Mouse (Mus musculus): ENCODE measurements around the gene 1110004F10Rik. TPM values are rescaled to one million over a fixed set of nuclear protein-coding genes. Genes with fewer than 3 reads are reported as not detected.
A peak's percentile ranks its signal among the peaks of the same experiment; 100 is the strongest.

The 1110004F10Rik gene
- polyA plus RNA-seq, 1 experiment from 2014 or later: 395 TPM

DNA sequence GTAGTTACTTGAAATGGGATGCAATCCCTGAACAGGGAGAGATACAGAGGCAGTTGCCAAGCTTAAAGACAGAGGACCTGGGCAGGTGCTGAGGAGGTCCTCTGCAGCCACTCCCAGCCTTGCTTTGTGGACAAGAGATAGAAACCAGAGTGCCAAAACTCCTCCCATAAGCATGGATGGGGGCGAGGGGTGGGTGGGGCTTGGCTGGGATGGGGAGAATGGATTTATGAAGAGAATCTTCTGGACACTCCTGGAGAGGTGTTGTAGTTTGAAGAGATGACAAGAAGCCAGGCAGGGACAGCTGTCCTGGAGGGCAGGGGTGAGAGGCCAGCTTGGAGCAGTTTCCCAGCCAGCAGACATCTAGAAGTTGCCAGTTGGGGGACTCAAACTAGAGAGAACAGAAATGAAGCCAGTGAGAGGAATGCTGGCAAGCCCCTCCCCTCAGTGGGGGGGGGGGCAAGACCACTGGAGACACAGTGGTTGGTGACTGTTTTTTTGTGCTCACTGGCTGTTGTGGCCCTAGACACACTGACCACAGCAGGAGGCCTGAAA is 80.2 kb downstream of the 1110004F10Rik start:
- Histone ChIP-seq H3K4me2 (no peak overlapping the region), H3K27me3 (ENCODE audit: control insufficient read depth, insufficient read depth, low read length) (no peaks in the 10 kb centered on the region), H3K27ac (ENCODE audit: low read depth, low read length) (no peak overlapping the region), H3K9me3 (ENCODE audit: control insufficient read depth, low read length) (peaks cover 3% of the 10 kb centered on the region), H3K36me3 (ENCODE audit: control insufficient read depth, insufficient read depth, low read length) (no peaks in the 10 kb centered on the region), H3K4me1 (ENCODE audit: control insufficient read depth, insufficient read depth, low read length) (peaks cover 29% of the 10 kb centered on the region), H3K9ac (ENCODE audit: low read length) (no peak overlapping the region), H3K4me3 (ENCODE audit: low read depth, low read length) (no peak overlapping the region)
- DNase-seq (ENCODE audit: low spot score, missing footprints) (no peak), ATAC-seq (ENCODE audit: low FRiP score) (no peak)
- WGBS: 84% methylated on average over 1 of the region's 1 CpGs

GRCm38 (mm10) chr7:116120737-116121136 is 81.5 kb downstream of the 1110004F10Rik start:
- Histone ChIP-seq H3K9ac (ENCODE audit: low read length) (no peak overlapping the region; the same call in 1 of the 2 replicates), H3K36me3 (ENCODE audit: control insufficient read depth, insufficient read depth, low read length) (no peaks in the 10 kb centered on the region), H3K9me3 (ENCODE audit: control insufficient read depth, low read length) (peaks cover 3% of the 10 kb centered on the region), H3K4me1 (ENCODE audit: control insufficient read depth, insufficient read depth, low read length) (peaks cover 29% of the 10 kb centered on the region), H3K4me2 (no peak overlapping the region), H3K27me3 (ENCODE audit: control insufficient read depth, insufficient read depth, low read length) (no peaks in the 10 kb centered on the region), H3K4me3 (ENCODE audit: low read depth, low read length) (no peak overlapping the region), H3K27ac (ENCODE audit: low read depth, low read length) (no peak overlapping the region)
- WGBS: 60% methylated on average over 4 of the region's 4 CpGs
- no peak for ATAC-seq (ENCODE audit: low FRiP score)
- peak; percentile 89 for DNase-seq (ENCODE audit: low spot score, missing footprints)

- Histone ChIP-seq H3K4me1 (ENCODE audit: control insufficient read depth, insufficient read depth, low read length) (peaks cover 29% of the 10 kb centered on the region), H3K27ac (ENCODE audit: low read depth, low read length) (peak overlapping the region; percentile 60), H3K27me3 (ENCODE audit: control insufficient read depth, insufficient read depth, low read length) (no peaks in the 10 kb centered on the region), H3K9ac (ENCODE audit: low read length) (peak overlapping the region; percentile 50), H3K4me2 (no peak overlapping the region), H3K36me3 (ENCODE audit: control insufficient read depth, insufficient read depth, low read length) (no peaks in the 10 kb centered on the region), H3K4me3 (ENCODE audit: low read depth, low read length) (no peak overlapping the region), H3K9me3 (ENCODE audit: control insufficient read depth, low read length) (peaks cover 3% of the 10 kb centered on the region)
- ATAC-seq (ENCODE audit: low FRiP score) (peak; percentile 14; the same call in 1 of the 2 replicates), DNase-seq (ENCODE audit: low spot score, missing footprints) (peak; percentile 86)
- 17% methylated on average over 11 of the region's 11 CpGs for WGBS
These were observed 82.0 kb downstream of the 1110004F10Rik start for GRCm38 (mm10) chr7:116121202-116121601.

- Histone ChIP-seq H3K36me3 (ENCODE audit: control insufficient read depth, insufficient read depth, low read length) (peaks cover under 1% of the 10 kb centered on the region; the same call in 1 of the 2 replicates), H3K9me3 (ENCODE audit: control insufficient read depth, low read length) (peaks cover 3% of the 10 kb centered on the region), H3K4me2 (no peak overlapping the region), H3K4me3 (ENCODE audit: low read depth, low read length) (no peak overlapping the region), H3K9ac (ENCODE audit: low read length) (no peak overlapping the region), H3K27me3 (ENCODE audit: control insufficient read depth, insufficient read depth, low read length) (no peaks in the 10 kb centered on the region), H3K27ac (ENCODE audit: low read depth, low read length) (peak overlapping the region; percentile 22; the same call in 1 of the 2 replicates), H3K4me1 (ENCODE audit: control insufficient read depth, insufficient read depth, low read length) (peaks cover 29% of the 10 kb centered on the region)
- DNase-seq (ENCODE audit: low spot score, missing footprints) (peak; percentile 91), ATAC-seq (ENCODE audit: low FRiP score) (peak; percentile 81)
- 22% methylated on average over 13 of the region's 13 CpGs for WGBS
These were observed 83.9 kb downstream of the 1110004F10Rik start for GRCm38 (mm10) chr7:116122981-116123596.

DNA sequence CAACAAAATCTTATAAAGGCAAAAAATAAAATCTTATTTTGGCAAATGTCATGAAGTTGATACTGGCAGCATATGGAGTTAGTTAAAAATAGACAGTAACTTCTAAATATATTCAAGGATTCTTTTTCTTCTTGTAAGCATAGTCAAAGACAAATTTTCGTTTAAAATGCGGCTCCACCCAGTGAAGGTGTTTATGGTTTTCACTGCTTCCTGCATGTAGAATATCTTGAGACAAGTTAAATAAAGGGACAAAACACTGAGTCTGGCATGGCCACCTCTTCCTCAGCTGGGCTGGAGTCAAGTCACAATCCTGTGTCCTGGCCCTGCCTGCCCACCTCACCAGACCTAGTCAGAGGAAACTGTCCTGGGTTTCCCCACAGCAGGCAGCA is 84.4 kb downstream of the 1110004F10Rik start:
- H3K27ac ChIP-seq (ENCODE audit: low read depth, low read length): no peak overlapping the region

DNA sequence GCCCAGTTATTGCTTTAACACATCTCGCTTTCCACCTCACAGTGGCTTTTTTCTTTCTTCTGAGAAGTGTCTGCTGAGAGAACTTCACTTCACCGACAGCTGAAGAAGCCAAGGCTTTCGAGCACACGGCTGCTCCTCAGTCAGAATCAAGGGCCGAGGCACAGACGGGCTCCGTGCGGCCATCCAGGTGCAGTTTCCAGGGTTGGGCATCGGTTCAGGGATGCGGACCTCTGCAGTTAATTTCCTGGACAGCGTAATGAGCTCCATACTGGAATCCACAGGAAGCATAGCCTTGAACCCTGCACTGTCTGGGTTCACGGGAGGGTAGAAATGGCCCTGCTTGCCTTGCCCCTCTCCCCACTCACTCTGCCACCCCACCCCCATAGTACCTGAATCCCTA is 84.9 kb downstream of the 1110004F10Rik start:
- WGBS: 90% methylated on average over 12 of the region's 12 CpGs
- no peak for ATAC-seq (ENCODE audit: low FRiP score)
- Histone ChIP-seq H3K4me2 (no peak overlapping the region), H3K27ac (ENCODE audit: low read depth, low read length) (no peak overlapping the region), H3K36me3 (ENCODE audit: control insufficient read depth, insufficient read depth, low read length) (peaks cover 5% of the 10 kb centered on the region; the same call in 1 of the 2 replicates), H3K4me1 (ENCODE audit: control insufficient read depth, insufficient read depth, low read length) (peaks cover 29% of the 10 kb centered on the region), H3K4me3 (ENCODE audit: low read depth, low read length) (no peak overlapping the region), H3K27me3 (ENCODE audit: control insufficient read depth, insufficient read depth, low read length) (no peaks in the 10 kb centered on the region), H3K9ac (ENCODE audit: low read length) (no peak overlapping the region), H3K9me3 (ENCODE audit: control insufficient read depth, low read length) (peaks cover 3% of the 10 kb centered on the region)
- no peak for DNase-seq (ENCODE audit: low spot score, missing footprints)

More for the DNA sequence above, 84.4 kb downstream of the 1110004F10Rik start:
- no peak for DNase-seq (ENCODE audit: low spot score, missing footprints)
- no peak for ATAC-seq (ENCODE audit: low FRiP score)
- no peaks in the 10 kb centered on the region for H3K27me3 ChIP-seq (ENCODE audit: control insufficient read depth, insufficient read depth, low read length)
- H3K4me2 ChIP-seq: no peak overlapping the region
- 89% methylated on average over 2 of the region's 2 CpGs for WGBS
- no peak overlapping the region for H3K4me3 ChIP-seq (ENCODE audit: low read depth, low read length)
- peaks cover 3% of the 10 kb centered on the region for H3K9me3 ChIP-seq (ENCODE audit: control insufficient read depth, low read length)
- peaks cover 5% of the 10 kb centered on the region; the same call in 1 of the 2 replicates for H3K36me3 ChIP-seq (ENCODE audit: control insufficient read depth, insufficient read depth, low read length)
- H3K4me1 ChIP-seq (ENCODE audit: control insufficient read depth, insufficient read depth, low read length): peaks cover 29% of the 10 kb centered on the region
- H3K9ac ChIP-seq (ENCODE audit: low read length): no peak overlapping the region

DNA sequence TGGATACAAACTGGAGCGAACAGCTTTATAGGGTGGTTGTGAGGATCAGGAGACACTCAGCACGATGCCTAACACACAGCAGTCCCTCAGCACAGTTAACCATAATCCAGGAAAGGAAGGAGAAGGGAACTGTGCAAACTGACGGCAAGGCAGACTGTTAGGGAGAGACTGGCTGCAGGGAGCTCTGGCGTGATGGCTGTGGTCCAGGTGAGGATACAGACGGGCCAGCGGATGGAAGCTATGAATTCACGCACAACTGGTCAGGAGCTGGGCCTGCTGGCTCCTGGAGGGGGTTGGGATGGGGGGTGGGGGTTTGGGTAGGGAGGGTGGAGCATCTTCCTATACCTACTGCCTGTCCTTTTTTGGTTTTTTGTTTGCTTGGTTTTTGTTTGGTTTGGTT is 86.5 kb downstream of the 1110004F10Rik start:
- no peaks in the 10 kb centered on the region for H3K9me3 ChIP-seq (ENCODE audit: control insufficient read depth, low read length)
- no peak overlapping the region for H3K4me3 ChIP-seq (ENCODE audit: low read depth, low read length)
- peaks cover 27% of the 10 kb centered on the region for H3K4me1 ChIP-seq (ENCODE audit: control insufficient read depth, insufficient read depth, low read length)
- H3K27ac ChIP-seq (ENCODE audit: low read depth, low read length): no peak overlapping the region
- H3K36me3 ChIP-seq (ENCODE audit: control insufficient read depth, insufficient read depth, low read length): peaks cover 5% of the 10 kb centered on the region; the same call in 1 of the 2 replicates
- ATAC-seq (ENCODE audit: low FRiP score) (no peak), DNase-seq (ENCODE audit: low spot score, missing footprints) (no peak)
- WGBS: 79% methylated on average over 7 of the region's 7 CpGs
- H3K9ac ChIP-seq (ENCODE audit: low read length): no peak overlapping the region
- no peak overlapping the region for H3K4me2 ChIP-seq
- no peaks in the 10 kb centered on the region for H3K27me3 ChIP-seq (ENCODE audit: control insufficient read depth, insufficient read depth, low read length)

DNA sequence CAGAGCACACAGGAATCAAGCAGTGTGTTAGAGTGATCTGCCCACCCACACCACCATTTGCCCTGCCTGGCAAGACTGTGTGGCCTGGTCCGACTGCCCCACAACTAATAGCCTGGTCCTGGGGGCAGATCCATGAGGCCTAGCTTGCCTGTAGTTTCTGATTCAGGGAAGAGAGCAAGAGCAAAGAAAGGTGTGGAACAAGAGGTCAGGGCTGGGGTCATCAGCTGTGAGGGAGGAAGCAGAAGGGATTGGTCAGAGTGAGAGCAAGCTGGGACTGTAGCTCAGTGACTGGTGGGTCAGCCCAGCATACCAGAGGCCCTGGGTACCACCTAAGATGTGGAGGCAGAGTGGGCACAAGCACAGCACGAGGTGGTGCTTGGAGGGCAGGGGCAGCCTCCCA is 87.9 kb downstream of the 1110004F10Rik start:
- no peaks in the 10 kb centered on the region for H3K27me3 ChIP-seq (ENCODE audit: control insufficient read depth, insufficient read depth, low read length)
- peaks cover 5% of the 10 kb centered on the region; the same call in 1 of the 2 replicates for H3K36me3 ChIP-seq (ENCODE audit: control insufficient read depth, insufficient read depth, low read length)
- H3K27ac ChIP-seq (ENCODE audit: low read depth, low read length): no peak overlapping the region
- no peak overlapping the region for H3K4me3 ChIP-seq (ENCODE audit: low read depth, low read length)
- DNase-seq (ENCODE audit: low spot score, missing footprints) (no peak), ATAC-seq (ENCODE audit: low FRiP score) (no peak)
- no peaks in the 10 kb centered on the region for H3K9me3 ChIP-seq (ENCODE audit: control insufficient read depth, low read length)
- H3K4me1 ChIP-seq (ENCODE audit: control insufficient read depth, insufficient read depth, low read length): peaks cover 13% of the 10 kb centered on the region
- WGBS: 81% methylated on average over 2 of the region's 2 CpGs
- H3K4me2 ChIP-seq: no peak overlapping the region
- H3K9ac ChIP-seq (ENCODE audit: low read length): no peak overlapping the region

- H3K4me2 ChIP-seq: no peak overlapping the region
- 92% methylated on average over 8 of the region's 8 CpGs for WGBS
- H3K9me3 ChIP-seq (ENCODE audit: control insufficient read depth, low read length): no peaks in the 10 kb centered on the region
- ATAC-seq (ENCODE audit: low FRiP score) (no peak), DNase-seq (ENCODE audit: low spot score, missing footprints) (no peak)
- no peak overlapping the region for H3K27ac ChIP-seq (ENCODE audit: low read depth, low read length)
- no peaks in the 10 kb centered on the region for H3K27me3 ChIP-seq (ENCODE audit: control insufficient read depth, insufficient read depth, low read length)
- peaks cover 6% of the 10 kb centered on the region for H3K4me1 ChIP-seq (ENCODE audit: control insufficient read depth, insufficient read depth, low read length)
- no peak overlapping the region for H3K9ac ChIP-seq (ENCODE audit: low read length)
- peaks cover 5% of the 10 kb centered on the region; the same call in 1 of the 2 replicates for H3K36me3 ChIP-seq (ENCODE audit: control insufficient read depth, insufficient read depth, low read length)
- H3K4me3 ChIP-seq (ENCODE audit: low read depth, low read length): no peak overlapping the region
These were observed 89.1 kb downstream of the 1110004F10Rik start for GRCm38 (mm10) chr7:116128286-116128685.

Measured in midbrain, embryonic 11.5 days (tissue).